ENCODE assay signal across 13 mouse cellular contexts in the genomic region with DNA sequence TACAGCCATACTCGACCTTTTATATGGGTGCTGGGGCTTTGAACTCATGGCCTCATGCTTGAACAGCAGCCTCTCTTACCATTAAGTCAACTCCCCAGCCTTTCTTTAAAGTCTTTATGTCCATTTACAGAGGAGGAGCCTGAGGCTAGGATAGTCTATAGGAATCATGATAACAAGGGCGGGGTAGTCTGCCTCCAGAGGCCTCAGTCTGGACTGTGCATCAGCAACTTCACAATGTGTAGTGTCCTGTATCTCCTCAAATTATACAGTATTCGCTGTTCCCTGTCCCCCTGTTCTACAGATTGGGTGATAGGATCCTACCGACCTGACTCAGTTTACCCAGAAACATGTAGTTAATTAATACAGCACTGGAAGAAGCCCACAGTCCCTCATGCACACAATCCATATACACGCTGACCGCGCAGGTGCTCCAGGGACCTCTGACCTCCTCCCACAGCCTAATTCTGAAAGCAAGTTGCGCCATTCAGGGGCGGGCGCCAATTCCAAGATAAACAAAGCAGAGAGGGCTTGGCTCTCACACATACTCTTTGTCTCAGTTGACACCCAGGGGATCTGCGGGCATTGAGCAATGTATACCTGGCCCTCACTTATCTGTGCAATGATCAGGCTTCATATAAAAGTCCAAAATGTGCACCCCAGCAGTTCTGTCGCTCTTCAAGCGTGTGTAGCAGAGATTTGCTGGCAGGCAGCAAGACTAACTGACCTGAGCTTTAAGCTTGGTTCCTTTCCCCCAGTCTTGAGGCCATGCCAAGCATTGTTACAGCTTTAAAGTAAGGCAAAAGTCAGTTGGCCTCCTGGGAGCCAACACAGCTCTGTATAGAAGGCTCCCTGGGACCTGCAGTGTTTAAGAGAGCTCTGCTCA.
DNase-seq lines count a peak whose midpoint lies in the region; ATAC-seq lines count a peak whose summit lies in the region.
"Had no signal": no experiment of that assay in that cellular context is flagged by ENCODE, and none has a peak within 500 bp of the region (broad histone marks: within the 10 kb centered on the region; RNA-seq: fewer than 3 reads in every experiment).

No protein-coding gene starts in this region.

- H3K27ac ChIP-seq in liver, embryonic 13.5 days: peak overlapping the region; percentile 69
- H3K27ac ChIP-seq in stomach, embryonic 16.5 days (ENCODE audit: low read length): peak overlapping the region; percentile 81
- H3K27ac ChIP-seq in hindbrain, embryonic 12.5 days: no peak overlapping the region
- H3K27ac ChIP-seq: kidney, postnatal 0 days had no signal

- H3K4me3 ChIP-seq in liver, embryonic 13.5 days (replicated peaks): no peak overlapping the region
- no peak overlapping the region for H3K4me3 ChIP-seq in stomach, embryonic 16.5 days (replicated peaks; ENCODE audit: low read length)
- H3K4me3 ChIP-seq in hindbrain, embryonic 12.5 days: no peak overlapping the region
- H3K4me3 ChIP-seq: erythroblast, embryonic 14.5 days; megakaryocyte, embryonic 14.5 days had no signal

- H3K9me3 ChIP-seq in liver, embryonic 13.5 days (replicated peaks): no peaks in the 10 kb centered on the region
- H3K9me3 ChIP-seq in stomach, embryonic 16.5 days (replicated peaks; ENCODE audit: control insufficient read depth, low read length): no peaks in the 10 kb centered on the region
- H3K9me3 ChIP-seq in hindbrain, embryonic 12.5 days (replicated peaks): no peaks in the 10 kb centered on the region
- H3K9me3 ChIP-seq: G1E; megakaryocyte, embryonic 14.5 days had no signal

- 68% methylated on average over 13 of the region's 13 CpGs for WGBS in liver, embryonic 13.5 days (ENCODE audit: insufficient replicate concordance)
- 52% methylated on average over 13 of the region's 13 CpGs for WGBS in stomach, embryonic 16.5 days
- 77% methylated on average over 13 of the region's 13 CpGs for WGBS in hindbrain, embryonic 12.5 days

- H3K4me2 ChIP-seq in liver, embryonic 13.5 days: 0 out of 2 replicates have a peak overlapping the region, but pooled peaks have one; percentile 21
- no peak overlapping the region for H3K4me2 ChIP-seq in stomach, embryonic 16.5 days (ENCODE audit: low read depth, low read length)
- H3K4me2 ChIP-seq in hindbrain, embryonic 12.5 days (replicated peaks): no peak overlapping the region

- H3K27me3 ChIP-seq in liver, embryonic 13.5 days: no peaks in the 10 kb centered on the region
- H3K27me3 ChIP-seq in stomach, embryonic 16.5 days (ENCODE audit: control insufficient read depth, insufficient read depth, low read length): no peaks in the 10 kb centered on the region
- H3K27me3 ChIP-seq in hindbrain, embryonic 12.5 days: no peaks in the 10 kb centered on the region

- peaks cover 44% of the 10 kb centered on the region for H3K4me1 ChIP-seq in liver, embryonic 13.5 days (replicated peaks)
- H3K4me1 ChIP-seq in stomach, embryonic 16.5 days (ENCODE audit: control insufficient read depth, insufficient read depth, low read length): peaks cover 13% of the 10 kb centered on the region; the same call in 1 of the 2 replicates
- peaks cover 3% of the 10 kb centered on the region; the same call in 1 of the 2 replicates for H3K4me1 ChIP-seq in hindbrain, embryonic 12.5 days

- H3K36me3 ChIP-seq in liver, embryonic 13.5 days: no peaks in the 10 kb centered on the region
- H3K36me3 ChIP-seq in stomach, embryonic 16.5 days (ENCODE audit: control insufficient read depth, insufficient read depth, low read length): 0 out of 2 replicates have a peak, but pooled peaks cover 4% of the 10 kb centered on the region
- no peaks in the 10 kb centered on the region for H3K36me3 ChIP-seq in hindbrain, embryonic 12.5 days

- ATAC-seq in liver, embryonic 13.5 days (ENCODE audit: low read depth): peak; percentile 76
- peak; percentile 55; the same call in 1 of the 2 replicates for ATAC-seq in stomach, embryonic 16.5 days (ENCODE audit: insufficient read depth, low FRiP score)
- ATAC-seq in hindbrain, embryonic 12.5 days (ENCODE audit: low FRiP score): no peak

- peak overlapping the region; percentile 9; the same call in 1 of the 2 replicates for H3K9ac ChIP-seq in liver, embryonic 13.5 days
- H3K9ac ChIP-seq in stomach, embryonic 16.5 days (ENCODE audit: low read length): no peak overlapping the region
- no peak overlapping the region for H3K9ac ChIP-seq in hindbrain, embryonic 12.5 days

- peak; percentile 19 for DNase-seq in ovary, postnatal 14 days (ENCODE audit: low spot score)
- no peak for DNase-seq in ovary, postnatal 10 days (ENCODE audit: low spot score)
- peak; percentile 71 to 75 for DNase-seq in heart, adult 9 months (ENCODE audit: low spot score in 2 of 2)
- DNase-seq in liver, embryonic 13.5 days: no peak
- no peak for DNase-seq in Muller cell, postnatal 12 days (ENCODE audit: inconsistent ontology term)
- no peak for DNase-seq in thymus, postnatal 36 days
- DNase-seq: thymus, adult 18-20 months had no signal

Comparison
In these comparisons a context has a peak if more than half of its experiments do, and no peak if none do; other contexts are left out.
1. DNase-seq: peak in ovary, postnatal 14 days (single experiment) and heart, adult 9 months (2 of 2); none in ovary, postnatal 10 days (single experiment), liver, embryonic 13.5 days (single experiment), Muller cell, postnatal 12 days (single experiment) and thymus, postnatal 36 days (0 of 2).